Mouse (Mus musculus) intestine, embryonic 15.5 days (tissue): ENCODE results near the gene Hpdl. TPM values are rescaled to one million over a fixed set of nuclear protein-coding genes. Genes with fewer than 3 reads are reported as not detected.

Experiments used
- ATAC-seq: fragments of 200-750 bp; cut with Nextera tagmentation; 2 replicates; pipeline ENCODE4 v1.8.0; 2017; ENCODE audit warnings: moderate TSS enrichment, moderate library complexity
- H3K27ac ChIP-seq: fragments of 300-500 bp; sonication (generic); 2 replicates; pipeline ENCODE4 v1.5.1; 2015; ENCODE audit warnings: mild to moderate bottlenecking, inconsistent platforms
- H3K27me3 ChIP-seq: fragments of 300-500 bp; sonication (generic); replicated peaks from 2 replicates; pipeline ENCODE4 v1.6.1; 2015; ENCODE audit warnings: inconsistent platforms
- H3K36me3 ChIP-seq: fragments of 300-500 bp; sonication (generic); 2 replicates; pipeline ENCODE4 v1.6.1; 2015; ENCODE audit warnings: inconsistent platforms
- H3K4me1 ChIP-seq: fragments of 300-500 bp; sonication (generic); replicated peaks from 2 replicates; pipeline ENCODE4 v1.6.1; 2015; ENCODE audit warnings: inconsistent platforms
- H3K4me2 ChIP-seq: fragments of 300-500 bp; sonication (generic); replicated peaks from 2 replicates; pipeline ENCODE4 v1.6.1; 2015; ENCODE audit warnings: mild to moderate bottlenecking, inconsistent platforms
- H3K4me3 ChIP-seq: fragments of 300-500 bp; sonication (generic); replicated peaks from 2 replicates; pipeline ENCODE4 v1.5.1; 2015; ENCODE audit warnings: inconsistent platforms
- H3K9ac ChIP-seq: fragments of 300-500 bp; sonication (generic); 2 replicates; pipeline ENCODE4 v1.6.1; 2015; ENCODE audit warnings: inconsistent platforms
- H3K9me3 ChIP-seq: fragments of 300-500 bp; sonication (generic); 2 replicates; pipeline ENCODE4 v1.6.1; 2016; ENCODE audit warnings: inconsistent platforms
- WGBS: fragments of 180-500 bp; shearing (Covaris S2); methylation state at CpG from one replicate; pipeline ENCODE4 v1.1.7; 2015; 5-methylcytosine and 5-hydroxymethylcytosine counted together
- polyA plus RNA-seq: library from polyadenylated mRNA; unstranded; fragments of >200 nt; fragmentation: Nextera tagmentation; extraction: Ambion mirVana; gene quantifications from 2 replicates; pipeline ENCODE4 v1.2.1, GENCODE M21; 2015

Gene Hpdl
- polyA plus RNA-seq, 1 experiment from 2014 or later = 1.4 TPM

GRCm38 (mm10) chr4:116792453-116792852 lies 29.1 kb downstream of the Hpdl start:
- Histone ChIP-seq H3K4me3 (no peak overlapping the region), H3K4me2 (no peak overlapping the region), H3K9me3 (no peaks in the 10 kb centered on the region), H3K27ac (no peak overlapping the region), H3K36me3 (no peaks in the 10 kb centered on the region), H3K4me1 (0 out of 2 replicates have a peak, but pooled peaks cover 6% of the 10 kb centered on the region), H3K9ac (no peak overlapping the region), H3K27me3 (no peaks in the 10 kb centered on the region)
- WGBS = 86% methylated on average over 8 of the region's 8 CpGs
- no peak for ATAC-seq

GRCm38 (mm10) chr4:116788956-116789355 lies 32.6 kb downstream of the Hpdl start:
- Histone ChIP-seq H3K4me3 (no peak overlapping the region), H3K4me2 (no peak overlapping the region), H3K9me3 (no peaks in the 10 kb centered on the region), H3K4me1 (no peaks in the 10 kb centered on the region), H3K27me3 (no peaks in the 10 kb centered on the region), H3K27ac (peak overlapping the region; percentile 13; the same call in 1 of the 2 replicates), H3K36me3 (no peaks in the 10 kb centered on the region), H3K9ac (no peak overlapping the region)
- 11% methylated on average over 3 of the region's 3 CpGs for WGBS
- peak; percentile 59 for ATAC-seq

GRCm38 (mm10) chr4:116787985-116788760 lies 33.3 kb downstream of the Hpdl start:
- no peak overlapping the region for H3K4me2 ChIP-seq
- peak overlapping the region; percentile 13; the same call in 1 of the 2 replicates for H3K27ac ChIP-seq
- H3K9me3 ChIP-seq = no peaks in the 10 kb centered on the region
- H3K9ac ChIP-seq = no peak overlapping the region
- no peak for ATAC-seq
- H3K36me3 ChIP-seq = no peaks in the 10 kb centered on the region
- 50% methylated on average over 7 of the region's 7 CpGs for WGBS
- H3K4me3 ChIP-seq = no peak overlapping the region
- no peaks in the 10 kb centered on the region for H3K27me3 ChIP-seq
- H3K4me1 ChIP-seq = no peaks in the 10 kb centered on the region

- no peak for ATAC-seq
- 97% methylated on average over 1 of the region's 1 CpGs for WGBS
- Histone ChIP-seq H3K9ac (no peak overlapping the region), H3K27me3 (no peaks in the 10 kb centered on the region), H3K4me2 (no peak overlapping the region), H3K9me3 (no peaks in the 10 kb centered on the region), H3K27ac (no peak overlapping the region), H3K36me3 (no peaks in the 10 kb centered on the region), H3K4me3 (no peak overlapping the region), H3K4me1 (no peaks in the 10 kb centered on the region)
Observed at GRCm38 (mm10) chr4:116786587-116786986, 34.9 kb downstream of the Hpdl start.

GRCm38 (mm10) chr4:116782171-116782570 lies 39.3 kb downstream of the Hpdl start:
- H3K4me2 ChIP-seq = no peak overlapping the region
- H3K4me1 ChIP-seq = no peaks in the 10 kb centered on the region
- H3K36me3 ChIP-seq = no peaks in the 10 kb centered on the region
- no peaks in the 10 kb centered on the region for H3K9me3 ChIP-seq
- H3K9ac ChIP-seq = no peak overlapping the region
- H3K27me3 ChIP-seq = no peaks in the 10 kb centered on the region
- 40% methylated on average over 8 of the region's 8 CpGs for WGBS
- no peak overlapping the region for H3K4me3 ChIP-seq
- no peak for ATAC-seq
- H3K27ac ChIP-seq = no peak overlapping the region

GRCm38 (mm10) chr4:116781366-116781765 lies 40.1 kb downstream of the Hpdl start:
- no peak for ATAC-seq
- no peak overlapping the region for H3K4me2 ChIP-seq
- no peaks in the 10 kb centered on the region for H3K4me1 ChIP-seq
- no peaks in the 10 kb centered on the region for H3K9me3 ChIP-seq
- WGBS = 56% methylated on average over 2 of the region's 2 CpGs
- no peak overlapping the region for H3K4me3 ChIP-seq
- H3K36me3 ChIP-seq = no peaks in the 10 kb centered on the region
- no peak overlapping the region for H3K27ac ChIP-seq
- H3K9ac ChIP-seq = no peak overlapping the region
- no peaks in the 10 kb centered on the region for H3K27me3 ChIP-seq

- WGBS = 77% methylated on average over 2 of the region's 2 CpGs
- no peak overlapping the region for H3K9ac ChIP-seq
- no peak overlapping the region for H3K4me2 ChIP-seq
- no peaks in the 10 kb centered on the region for H3K36me3 ChIP-seq
- no peaks in the 10 kb centered on the region for H3K4me1 ChIP-seq
- H3K27ac ChIP-seq = no peak overlapping the region
- H3K4me3 ChIP-seq = no peak overlapping the region
- ATAC-seq = no peak
- H3K9me3 ChIP-seq = no peaks in the 10 kb centered on the region
- no peaks in the 10 kb centered on the region for H3K27me3 ChIP-seq
Observed at GRCm38 (mm10) chr4:116780541-116780940, 41.0 kb downstream of the Hpdl start.

GRCm38 (mm10) chr4:116777079-116777478 lies 44.4 kb downstream of the Hpdl start:
- H3K27ac ChIP-seq = no peak overlapping the region
- H3K4me2 ChIP-seq = no peak overlapping the region
- no peaks in the 10 kb centered on the region for H3K27me3 ChIP-seq
- no peaks in the 10 kb centered on the region for H3K36me3 ChIP-seq
- WGBS = 79% methylated on average over 3 of the region's 3 CpGs
- no peak for ATAC-seq
- no peaks in the 10 kb centered on the region for H3K9me3 ChIP-seq
- no peaks in the 10 kb centered on the region for H3K4me1 ChIP-seq
- H3K4me3 ChIP-seq = no peak overlapping the region
- H3K9ac ChIP-seq = no peak overlapping the region

GRCm38 (mm10) chr4:116776391-116776790 lies 45.1 kb downstream of the Hpdl start:
- Histone ChIP-seq H3K27ac (no peak overlapping the region), H3K36me3 (no peaks in the 10 kb centered on the region), H3K27me3 (no peaks in the 10 kb centered on the region), H3K9me3 (no peaks in the 10 kb centered on the region), H3K4me2 (no peak overlapping the region), H3K9ac (no peak overlapping the region), H3K4me1 (no peaks in the 10 kb centered on the region), H3K4me3 (no peak overlapping the region)
- WGBS = 93% methylated on average over 5 of the region's 5 CpGs
- no peak for ATAC-seq

Other genes starting within 250 kb of the Hpdl start
- 4.1 and 4.8 TPM in 2 replicates for gene Ccdc17, start 225.1 kb downstream of the Hpdl start, polyA plus RNA-seq
- gene Nasp, start 193.8 kb downstream of the Hpdl start, polyA plus RNA-seq = 110 and 118 TPM in 2 replicates
- gene Akr1a1, start 170.0 kb downstream of the Hpdl start, polyA plus RNA-seq = 772 and 821 TPM in 2 replicates
- 1,436 and 1,568 TPM in 2 replicates for gene Prdx1, start 136.2 kb downstream of the Hpdl start, polyA plus RNA-seq
- gene Mmachc, start 113.3 kb downstream of the Hpdl start, polyA plus RNA-seq = 23.0 and 24.6 TPM in 2 replicates
- gene Ccdc163, start 113.2 kb downstream of the Hpdl start, polyA plus RNA-seq = 25.2 and 26.4 TPM in 2 replicates
- 8.1 and 8.7 TPM in 2 replicates for gene Tesk2, start 100.8 kb downstream of the Hpdl start, polyA plus RNA-seq
- gene Toe1, start 14.1 kb downstream of the Hpdl start, polyA plus RNA-seq = 28.8 and 31.1 TPM in 2 replicates
- 10.3 and 10.9 TPM in 2 replicates for gene Mutyh, start 14.0 kb downstream of the Hpdl start, polyA plus RNA-seq
- gene Zswim5, start 55.7 kb upstream of the Hpdl start, polyA plus RNA-seq = 1.1 and 1.2 TPM in 2 replicates
- gene Urod, start 172.7 kb upstream of the Hpdl start, polyA plus RNA-seq = 68.7 and 75.4 TPM in 2 replicates
- gene Hectd3, start 173.6 kb upstream of the Hpdl start, polyA plus RNA-seq = 12.6 TPM in 2 replicates
- gene Eif2b3, start 197.7 kb upstream of the Hpdl start, polyA plus RNA-seq = 32.2 and 37.7 TPM in 2 replicates